Mouse (Mus musculus): ENCODE results near the gene Myh9.

DNA sequence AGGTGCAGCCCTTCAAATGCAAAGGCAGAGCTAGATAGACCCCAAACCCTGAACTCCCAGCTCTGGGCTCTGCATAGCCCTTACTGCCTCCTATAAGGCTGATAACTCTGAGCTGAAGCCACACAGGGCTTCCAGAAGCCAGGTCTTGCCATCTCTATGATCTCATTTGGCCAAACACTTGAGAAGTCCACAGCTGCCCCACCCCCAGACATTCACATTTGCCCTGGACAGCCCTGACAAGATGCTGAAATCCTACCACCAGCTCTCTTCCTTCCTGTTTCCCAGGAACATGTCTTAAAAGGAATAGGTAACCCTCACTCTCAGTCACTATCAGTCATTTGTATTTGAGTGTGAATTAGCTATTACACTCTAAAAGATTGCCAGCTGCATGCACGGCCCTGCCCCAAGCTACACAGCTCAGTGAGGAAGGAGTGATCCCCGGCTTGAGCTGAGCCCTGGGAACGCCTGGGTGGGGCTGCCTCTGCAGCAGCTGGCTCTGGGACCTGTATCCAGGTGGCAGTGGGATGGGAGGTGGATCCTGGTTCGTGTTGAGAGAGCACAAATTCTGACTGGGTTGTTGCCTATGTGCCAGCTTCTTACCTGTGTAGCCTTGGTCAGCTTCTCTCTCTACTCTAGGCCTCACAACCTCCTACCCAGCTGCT, 47.9 kb upstream of the Myh9 start:
- TF ChIP-seq CTCF (IDR thresholded peaks at IDR 0.05; ENCODE audit: insufficient read depth, low read depth, low read length) (no peak), POLR2A (IDR thresholded peaks at IDR 0.05; ENCODE audit: insufficient read depth, low read depth, low read length) (no peak)

Data from olfactory bulb, adult 2 months (tissue).